27 mouse cellular contexts compared by ENCODE assay signal in genomic region chr7:19806356-19806969, GRCm38 (mm10). TPM values are rescaled to one million over a fixed set of nuclear protein-coding genes. Genes with fewer than 3 reads are reported as not detected.
"Had no signal": no experiment of that assay in that cellular context is flagged by ENCODE, and none has a peak within 500 bp of the region (broad histone marks: within the 10 kb centered on the region; RNA-seq: fewer than 3 reads in every experiment).

No protein-coding gene starts in this region.

- H3K9ac ChIP-seq: limb, embryonic 13.5 days; liver, embryonic 12.5 days; liver, embryonic 15.5 days; lung, embryonic 15.5 days; neural tube, embryonic 13.5 days had no signal

- DNase-seq: kidney, adult 11 months; kidney, adult 9 months; kidney, postnatal 14 days; kidney, postnatal 4 days; liver; lung, adult 18-20 months; lung, postnatal 10 days; lung, postnatal 36 days; midbrain, embryonic 14.5 days; spleen, adult 18-20 months; thymus, adult 18-20 months; thymus, postnatal 36 days had no signal

- H3K9me3 ChIP-seq: limb, embryonic 10.5 days; limb, embryonic 13.5 days; liver, embryonic 12.5 days; liver, embryonic 15.5 days; lung, embryonic 15.5 days; neural tube, embryonic 13.5 days had no signal

- H3K27me3 ChIP-seq: liver, embryonic 15.5 days had no signal

- H3K36me3 ChIP-seq: limb, embryonic 10.5 days; limb, embryonic 13.5 days; liver, embryonic 12.5 days; liver, embryonic 15.5 days; lung, embryonic 15.5 days; neural tube, embryonic 13.5 days had no signal

- H3K4me2 ChIP-seq: limb, embryonic 13.5 days; liver, embryonic 12.5 days; liver, embryonic 15.5 days; lung, embryonic 15.5 days; midbrain, embryonic 11.5 days; neural tube, embryonic 13.5 days had no signal

- H3K4me3 ChIP-seq: limb, embryonic 10.5 days; limb, embryonic 13.5 days; liver, embryonic 12.5 days; liver, embryonic 15.5 days; lung, embryonic 15.5 days; megakaryocyte, embryonic 14.5 days; neural tube, embryonic 13.5 days had no signal

- ATAC-seq: liver, embryonic 12.5 days had no signal

- H3K27ac ChIP-seq: limb, embryonic 10.5 days; limb, embryonic 13.5 days; liver, embryonic 12.5 days; liver, embryonic 15.5 days; lung, embryonic 15.5 days; neural tube, embryonic 13.5 days had no signal

RNA-seq across cellular contexts. Expression of gene Cblc, which starts 9.9 kb away (rescaled TPM):
- total RNA-seq: layer of hippocampus, adult 18-20 months; layer of hippocampus, postnatal 14 days; left cerebral cortex, adult 8-10 months; left cerebral cortex, postnatal 14 days had no signal
- polyA plus RNA-seq: midbrain, embryonic 11.5 days; midbrain, embryonic 14.5 days; neural tube, embryonic 13.5 days; testis, adult 2 months had no signal

RNA-seq across cellular contexts. Expression of gene Gm19345, which starts 45.3 kb away (rescaled TPM):
- polyA plus RNA-seq: kidney, embryonic 16.5 days; limb, embryonic 10.5 days; limb, embryonic 13.5 days; liver, embryonic 12.5 days; liver, embryonic 15.5 days; lung, embryonic 15.5 days; midbrain, embryonic 11.5 days had no signal

RNA-seq across cellular contexts. Expression of gene Ceacam16, which starts 54.6 kb away (rescaled TPM):
- total RNA-seq: layer of hippocampus, adult 18-20 months; layer of hippocampus, postnatal 14 days; left cerebral cortex, adult 8-10 months; left cerebral cortex, postnatal 14 days had no signal
- polyA plus RNA-seq: limb, embryonic 10.5 days; limb, embryonic 13.5 days; liver, embryonic 12.5 days; liver, embryonic 15.5 days; lung, embryonic 15.5 days; midbrain, embryonic 11.5 days; midbrain, embryonic 14.5 days; stomach, embryonic 16.5 days had no signal
